Mouse (Mus musculus) B cell, adult 62 days (primary cell): Measurements from ENCODE around the gene Ttc6. TPM values are rescaled to one million over a fixed set of nuclear protein-coding genes. Genes with fewer than 3 reads are reported as not detected.

Experiments used
- total RNA-seq: library from RNA; stranded (reverse); gene quantifications from 4 replicates; pipeline ENCODE4 v1.2.4, GENCODE M21; 2023

The Ttc6 gene
- total RNA-seq, result not detected in 4 replicates

GRCm38 (mm10) chr12:57563909-57564308 is at the start of gene Ttc6:
Ttc6 (plus strand) TSS chr12:57564113.

GRCm38 (mm10) chr12:57546415-57547201 is 17.3 kb upstream of the Ttc6 start, which contains the start of gene Foxa1:
Foxa1 (minus strand) TSS chr12:57546916.

Other genes with a start within 250 kb of the Ttc6 start
- 0.30 to 0.63 TPM in 2 of 4 replicates, not detected in the others for gene Foxa1, start 17.2 kb upstream of the Ttc6 start, total RNA-seq